Mouse (Mus musculus): Measurements from ENCODE around the gene Pip5k1a. TPM values are rescaled to one million over a fixed set of nuclear protein-coding genes. Genes with fewer than 3 reads are reported as not detected.
"Not testable (repeated sequence)": the region's sequence is repeated elsewhere in the genome, so short reads cannot be mapped to it uniquely, and the experiment has no call there.

Gene Pip5k1a
- total RNA-seq, 2 experiments from 2014 or later = 14.9 to 15.3 TPM

DNA sequence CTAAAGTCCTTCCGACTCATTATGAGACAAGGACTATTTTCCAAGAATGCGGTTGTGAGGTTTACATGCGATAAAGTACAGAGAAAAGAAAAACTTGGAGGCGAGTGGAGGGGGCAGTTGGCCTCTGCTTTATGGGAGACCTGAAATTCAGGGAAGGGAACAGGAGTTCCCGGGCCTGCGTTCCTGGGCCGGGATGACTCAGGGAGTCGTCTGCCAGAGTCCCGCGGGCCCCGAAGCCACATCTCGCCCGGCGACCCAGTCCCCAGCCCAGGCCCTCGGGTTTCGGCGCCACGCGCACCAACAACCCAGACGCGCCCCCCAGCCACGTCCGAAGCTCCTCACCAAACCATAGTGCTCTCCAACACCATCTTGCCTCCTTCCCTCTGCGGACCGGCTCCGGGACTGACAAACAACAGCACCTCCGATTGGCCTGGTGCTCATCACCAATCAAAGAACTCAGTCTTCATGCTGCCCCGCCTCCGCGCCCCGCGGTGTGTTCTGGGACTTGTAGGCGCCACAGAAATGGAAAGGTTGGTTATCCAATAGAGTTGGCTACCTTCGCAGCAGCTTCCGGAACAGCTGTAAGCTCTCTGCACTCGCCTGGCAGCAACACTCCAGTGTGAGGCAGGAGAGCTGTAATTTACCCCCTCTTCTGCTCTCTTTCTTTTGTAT, 64.4 kb downstream of the Pip5k1a start, which contains the start of gene Psmd4:
Psmd4 (minus strand) TSS at position 449 of the 672 bp plus-strand sequence.
- DNase-seq = peak; percentile 98 to 99

DNA sequence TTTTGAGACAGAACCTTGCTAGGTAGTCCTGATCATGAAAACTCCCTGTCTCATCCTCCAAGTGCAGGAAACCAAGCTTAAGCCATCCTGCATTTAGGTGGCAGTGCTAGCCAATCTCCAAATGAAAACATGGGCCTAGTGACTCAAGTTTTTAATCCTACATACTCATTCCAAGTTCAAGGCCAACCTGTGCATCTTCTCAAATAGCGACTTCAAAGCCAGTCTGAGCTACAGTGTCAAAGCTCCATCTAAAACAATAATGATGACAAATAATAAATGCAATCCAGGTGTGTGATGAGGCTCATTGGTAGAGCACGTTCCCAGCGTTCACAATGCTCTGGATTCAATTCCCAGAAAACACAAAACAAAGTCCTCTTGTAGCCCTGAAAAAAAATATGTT, 65.1 kb downstream of the Pip5k1a start:
- no peak for DNase-seq

DNA sequence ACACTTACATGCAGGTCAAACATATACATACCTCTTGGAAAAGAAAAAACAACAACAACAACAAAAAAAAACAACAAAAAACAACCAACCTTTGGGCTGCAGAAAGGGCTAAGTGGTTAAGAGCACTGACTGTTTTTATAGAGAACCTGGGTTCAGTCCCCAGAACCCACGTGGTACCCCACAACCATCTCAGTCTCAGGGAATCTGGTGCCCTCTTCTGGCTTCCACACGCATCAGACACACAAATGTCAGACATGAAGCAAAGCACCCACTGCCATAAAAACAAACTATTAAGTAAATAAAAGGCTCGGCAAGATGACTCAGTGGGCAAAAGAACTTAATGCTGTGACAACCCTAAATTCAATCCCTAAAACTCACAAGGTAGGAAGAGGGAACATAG, 76.8 kb downstream of the Pip5k1a start:
- no peak for DNase-seq

DNA sequence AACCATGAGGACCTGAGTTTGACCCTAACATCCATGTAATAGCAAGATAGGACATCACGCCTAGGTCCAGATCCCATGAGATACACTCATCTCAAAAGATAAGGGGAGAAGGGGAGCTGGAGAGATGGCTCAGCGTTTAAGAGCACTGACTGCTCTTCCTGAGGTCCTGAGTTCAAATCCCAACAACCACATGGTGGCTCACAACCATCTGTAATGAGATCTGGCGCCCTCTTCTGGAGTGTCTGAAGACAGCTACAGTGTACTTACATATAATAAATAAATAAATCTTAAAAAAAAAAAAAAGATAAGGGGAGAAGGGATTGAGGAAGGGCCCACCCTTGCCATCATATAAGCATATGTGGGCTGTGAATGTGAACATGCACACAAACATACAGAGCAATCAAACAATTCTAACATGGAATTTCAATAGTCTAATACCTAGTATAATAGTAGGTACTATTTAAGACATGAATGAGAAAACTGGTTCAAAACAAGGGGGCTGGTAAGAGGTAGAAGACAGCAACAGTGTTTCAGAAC, 77.4 kb downstream of the Pip5k1a start:
- not testable (repeated sequence) for DNase-seq

DNA sequence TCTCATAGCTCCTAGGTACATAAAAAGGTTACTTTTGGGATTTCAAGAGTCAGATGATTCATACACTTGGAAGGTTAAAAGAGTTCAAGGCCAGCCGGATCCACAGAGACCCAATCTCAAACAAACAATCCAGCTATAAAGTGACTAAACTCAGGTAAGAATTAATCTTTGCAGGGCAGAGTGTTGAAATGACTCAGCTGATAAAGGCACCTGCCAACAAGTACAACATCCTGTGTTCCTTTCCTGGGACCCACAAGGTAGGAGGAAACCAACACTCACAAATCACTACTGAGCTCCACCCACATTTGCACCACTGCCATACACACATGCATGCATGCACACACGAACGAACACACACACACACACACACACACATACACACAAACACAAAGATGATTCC, 78.1 kb downstream of the Pip5k1a start:
- DNase-seq = no peak

DNA sequence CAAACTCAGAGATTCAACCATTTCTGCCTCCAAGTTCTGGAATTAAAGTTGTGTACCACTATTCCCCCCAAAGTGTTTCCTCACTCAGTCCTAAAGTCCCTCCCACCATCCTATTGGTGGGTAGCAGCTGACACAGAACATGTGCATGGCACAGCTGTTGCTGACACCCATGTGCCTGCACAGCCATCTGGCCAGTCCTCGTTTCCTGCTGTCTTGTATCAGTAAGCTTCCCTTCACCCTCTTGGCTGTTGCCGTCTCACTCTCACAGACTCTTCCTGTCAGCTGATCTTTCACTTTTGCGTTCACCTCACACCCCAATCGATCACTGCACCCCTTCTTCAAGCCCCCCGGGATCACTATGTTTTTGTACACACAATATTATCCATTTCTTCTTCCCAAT, 79.0 kb downstream of the Pip5k1a start:
- DNase-seq = peak in 1 of 2 experiments; percentile 32

DNA sequence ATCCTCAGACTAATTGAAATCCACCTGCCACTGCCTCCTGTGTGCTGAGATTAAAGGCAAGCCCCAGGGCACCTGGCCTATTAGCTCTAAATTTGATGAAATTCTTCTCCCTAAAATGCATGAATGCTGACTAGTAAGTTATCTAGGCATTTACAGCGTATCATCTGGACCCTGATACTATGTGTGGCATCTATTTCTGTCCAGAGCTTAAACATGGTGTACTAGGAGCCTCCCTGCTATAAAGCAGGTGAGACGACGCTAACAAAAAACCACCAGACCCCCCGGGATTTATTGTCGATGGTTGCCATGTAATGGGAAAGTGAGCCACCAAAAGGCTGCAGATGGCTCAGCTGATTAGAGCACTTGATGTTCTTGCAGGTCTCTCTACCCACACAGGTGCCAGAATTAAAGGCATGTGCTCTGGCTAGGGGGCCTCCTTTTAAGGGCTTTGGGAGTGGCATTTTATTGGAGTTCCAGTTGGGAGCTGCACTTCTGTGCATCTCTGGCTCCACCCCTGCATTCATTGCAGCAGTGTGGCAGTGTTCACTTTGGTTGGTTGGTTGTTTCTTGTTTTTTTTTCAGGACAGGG, 79.6 kb downstream of the Pip5k1a start:
- DNase-seq = no peak

DNA sequence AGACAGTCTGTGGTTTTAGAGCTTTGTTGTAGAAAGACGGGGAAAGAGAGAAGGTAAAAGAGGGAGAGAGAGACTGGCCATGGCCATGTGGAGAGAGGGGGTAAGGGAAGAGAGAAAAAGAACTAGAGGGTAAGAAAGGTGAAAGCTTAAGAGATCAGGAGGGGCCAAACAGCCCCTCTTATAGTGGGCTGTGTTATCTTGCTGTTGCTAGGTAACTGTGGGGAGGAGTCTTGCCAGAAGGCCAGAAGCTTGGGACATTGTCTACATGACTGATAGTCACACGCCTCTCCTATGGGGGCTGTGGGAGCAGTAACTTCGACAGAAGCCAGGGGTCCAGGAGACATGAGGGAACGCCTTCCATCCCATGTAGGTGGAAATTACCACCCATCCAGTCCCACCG, 81.5 kb downstream of the Pip5k1a start:
- DNase-seq = no peak

DNA sequence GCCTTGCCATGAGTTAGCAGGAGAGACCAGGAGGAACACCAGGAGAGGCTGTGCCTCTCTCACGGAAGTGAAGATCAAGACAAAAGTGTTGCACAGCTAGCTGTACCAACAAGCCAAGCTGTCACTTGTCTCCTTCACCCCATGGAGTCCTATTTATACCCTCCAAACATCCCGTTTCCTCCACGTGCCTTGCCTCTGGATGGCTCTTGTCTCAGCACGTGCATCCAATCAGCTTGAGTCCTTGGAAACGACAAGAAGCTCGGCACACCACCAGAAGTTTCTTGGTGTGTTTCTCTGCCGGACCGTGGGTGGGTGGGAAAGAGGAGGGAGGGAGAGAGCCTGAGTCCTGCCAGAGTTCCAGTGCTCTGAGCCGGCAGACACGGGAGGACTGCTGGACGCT, 82.2 kb downstream of the Pip5k1a start:
- DNase-seq = peak; percentile 77 to 79

DNA sequence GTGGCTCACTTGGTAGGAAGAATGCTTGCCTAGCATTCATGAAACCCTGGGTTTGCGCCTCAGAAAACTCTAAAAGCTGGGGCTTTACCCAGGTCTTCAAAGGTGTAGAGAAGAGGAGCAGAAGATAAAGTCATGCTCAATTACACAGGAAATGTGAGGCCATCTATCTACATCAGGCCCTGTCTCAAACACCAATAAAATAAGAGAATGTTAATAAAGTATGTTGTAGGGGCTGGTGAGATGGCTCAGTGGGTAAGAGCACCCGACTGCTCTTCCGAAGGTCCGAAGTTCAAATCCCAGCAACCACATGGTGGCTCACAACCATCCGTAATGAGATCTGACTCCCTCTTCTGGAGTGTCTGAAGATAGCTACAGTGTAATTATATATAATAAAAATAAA, 85.8 kb downstream of the Pip5k1a start:
- DNase-seq = not testable (repeated sequence)

DNA sequence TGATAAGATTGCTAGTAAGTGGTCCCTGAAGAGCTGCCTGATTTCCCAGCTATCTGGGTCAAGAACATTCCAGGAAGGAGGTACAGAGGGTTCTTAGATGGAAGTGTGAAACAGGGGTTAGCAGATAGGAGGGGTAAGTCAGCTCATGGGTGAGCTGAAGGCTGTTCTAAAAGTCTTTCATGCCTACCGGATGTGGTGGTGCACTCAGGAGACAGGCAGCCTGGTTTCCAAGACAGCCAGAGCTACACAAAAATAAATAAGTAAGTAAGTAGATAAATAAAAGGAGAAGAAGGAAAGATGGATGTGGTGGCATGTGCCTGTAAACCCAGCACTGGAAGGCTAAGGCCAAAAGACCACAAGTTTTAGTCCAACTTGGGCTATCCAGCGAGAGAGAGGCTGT, 88.0 kb downstream of the Pip5k1a start:
- DNase-seq = no peak

DNA sequence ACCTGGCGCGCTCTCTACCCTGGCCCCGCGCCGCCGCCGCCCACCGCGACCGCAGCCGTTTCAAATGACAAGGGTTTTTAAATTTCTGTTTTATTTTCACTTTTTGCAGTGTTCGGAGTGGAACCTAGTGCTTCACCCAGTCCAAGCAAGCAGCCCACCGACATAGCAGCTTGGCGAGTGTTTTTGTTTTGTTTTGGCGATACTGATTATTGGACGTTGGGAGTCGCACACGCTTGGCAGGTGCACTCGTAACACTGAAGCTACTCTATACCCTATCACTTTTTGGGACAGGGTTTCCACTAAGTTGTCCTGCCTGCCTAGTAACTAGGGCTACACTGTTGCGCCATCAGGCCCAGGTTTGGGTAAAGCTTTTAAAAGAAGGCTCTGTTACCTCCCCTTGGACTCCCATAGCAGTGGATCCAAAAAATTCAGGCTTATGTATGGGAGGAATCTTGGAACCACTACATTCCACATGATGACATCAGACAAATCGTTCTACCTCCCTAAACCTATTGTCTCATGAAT, 90.1 kb downstream of the Pip5k1a start:
- DNase-seq = no peak

DNA sequence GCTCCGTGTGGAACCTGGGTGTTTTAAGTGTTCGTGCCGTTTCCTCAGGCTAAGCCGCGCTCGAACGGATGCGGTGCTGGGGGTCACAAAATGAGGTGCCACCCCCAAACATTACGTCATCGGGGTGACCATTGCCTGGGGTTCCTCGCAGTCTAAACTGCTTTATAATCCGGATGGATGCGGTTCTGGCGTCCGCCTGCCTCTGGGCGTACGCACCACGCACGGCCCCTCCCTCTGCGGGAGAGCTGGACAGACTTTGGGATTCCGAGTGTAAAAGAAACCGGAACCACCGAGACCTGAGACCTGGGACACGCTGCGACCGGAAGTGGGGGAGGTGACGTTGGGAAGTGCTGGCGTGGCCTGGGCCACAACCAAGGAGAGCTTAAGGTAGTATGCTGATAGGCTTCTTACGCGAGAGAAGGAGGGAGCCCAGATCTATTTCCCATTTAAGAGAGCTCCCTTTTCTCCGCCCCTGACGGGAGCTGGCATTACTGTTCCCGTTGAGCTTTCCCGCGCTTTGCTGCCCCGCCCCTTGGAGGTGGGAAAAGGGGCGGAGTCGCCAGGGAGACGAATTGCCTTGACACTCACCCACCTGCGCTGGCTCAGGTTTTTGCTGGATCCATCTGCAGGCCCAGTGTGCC, 90.7 kb downstream of the Pip5k1a start:
- DNase-seq = peak; percentile 95 to 97

DNA sequence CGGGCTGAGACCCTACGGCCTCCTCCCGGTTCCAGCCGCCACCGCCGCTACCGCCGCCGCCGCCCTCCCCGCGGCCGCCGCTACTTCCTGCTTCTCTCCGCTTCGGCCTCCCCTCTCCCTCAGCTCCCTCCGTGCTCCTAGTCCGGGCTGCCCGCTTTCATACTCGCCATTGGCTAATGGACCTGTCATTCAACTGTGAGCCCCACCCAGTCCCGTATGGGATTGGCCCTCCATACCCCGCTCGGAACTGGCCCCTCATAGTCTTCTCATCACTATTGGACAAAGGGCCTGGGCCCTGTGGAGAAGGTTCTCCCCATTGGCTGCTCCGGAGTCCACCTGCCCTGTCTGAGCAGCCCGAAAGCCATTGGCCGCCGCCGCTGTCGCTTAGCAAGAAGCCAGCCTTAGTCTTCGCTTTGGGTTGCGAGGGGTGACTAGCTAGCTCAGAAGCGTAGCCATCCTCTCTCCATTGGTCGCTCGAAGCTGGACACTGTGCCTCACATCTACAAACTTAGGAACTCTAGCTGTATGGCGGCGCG, 91.3 kb downstream of the Pip5k1a start, which contains the start of gene Zfp687:
Zfp687 (minus strand) TSS at position 112 of the 536 bp plus-strand sequence.
- DNase-seq = peak; percentile 100

DNA sequence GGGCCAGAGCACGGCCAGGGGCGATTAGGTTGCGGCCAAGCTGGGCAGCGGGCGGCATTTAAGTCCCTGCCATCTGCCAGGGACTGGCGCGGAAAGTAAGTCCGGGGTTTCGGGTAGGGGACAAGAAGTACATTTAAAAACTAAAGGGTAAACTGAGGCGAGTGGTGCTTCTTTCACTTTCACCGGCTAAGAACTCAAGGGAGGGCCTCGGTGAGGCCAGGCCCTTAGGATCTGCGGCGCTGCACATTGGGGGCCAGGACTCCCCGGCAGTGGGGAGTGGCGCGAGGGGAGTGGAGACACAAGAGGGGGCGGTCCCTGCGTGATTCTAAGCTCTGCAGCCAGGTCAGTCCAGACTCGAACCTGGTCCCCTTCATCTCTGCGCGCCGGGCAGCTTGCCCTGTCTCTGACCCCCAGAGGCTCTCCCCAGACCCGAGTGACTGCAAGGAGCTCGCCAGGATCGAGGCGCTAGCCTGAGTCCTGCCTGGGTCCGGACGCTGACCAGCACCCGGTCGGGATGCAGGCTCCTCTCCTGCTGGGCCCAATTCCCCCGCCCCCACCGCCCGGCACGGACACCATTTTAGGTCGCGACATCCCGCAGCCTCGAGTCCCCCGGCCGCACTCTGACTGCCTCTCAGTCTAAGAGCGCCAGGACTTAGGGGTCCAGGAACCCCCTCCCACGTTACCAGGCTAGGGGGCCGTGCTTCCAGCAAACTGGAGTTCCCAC, 92.1 kb downstream of the Pip5k1a start:
- peak in 1 of 2 experiments; percentile 58 for DNase-seq

DNA sequence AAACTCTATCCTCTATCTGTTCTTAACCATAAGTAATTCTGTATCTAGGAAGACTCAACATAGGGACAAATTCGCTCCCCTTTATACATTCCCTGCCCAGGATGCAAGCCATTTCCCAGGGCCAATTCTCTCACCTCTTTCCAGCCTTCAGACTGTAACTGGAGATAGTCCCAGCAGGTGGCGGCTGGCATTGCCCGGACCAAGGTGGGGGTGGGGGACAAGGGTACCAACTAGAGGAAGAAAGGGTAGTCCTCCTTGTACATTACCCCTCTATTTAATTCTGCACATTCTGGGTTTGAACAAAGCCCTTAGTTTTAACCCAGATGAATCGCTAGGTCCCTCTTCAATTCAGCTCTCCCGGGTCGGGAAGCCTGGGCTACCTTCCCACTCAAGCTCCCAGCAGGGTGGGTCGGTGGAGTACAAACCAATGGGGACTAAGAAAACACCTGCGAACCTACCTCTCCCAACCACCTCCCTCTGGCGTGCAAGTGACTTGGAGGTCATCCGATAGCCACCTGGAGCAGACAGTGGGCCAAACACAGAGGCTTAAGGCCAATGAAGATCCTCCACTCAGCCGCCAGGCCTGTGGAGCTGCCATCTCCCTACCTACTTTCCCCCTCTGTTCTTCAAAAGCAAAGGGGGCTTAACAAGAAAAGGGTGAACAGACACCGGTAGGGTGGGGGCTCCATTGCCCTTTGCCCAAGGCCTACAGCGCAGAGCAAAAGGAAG, 92.9 kb downstream of the Pip5k1a start:
- peak; percentile 22 to 27 for DNase-seq

DNA sequence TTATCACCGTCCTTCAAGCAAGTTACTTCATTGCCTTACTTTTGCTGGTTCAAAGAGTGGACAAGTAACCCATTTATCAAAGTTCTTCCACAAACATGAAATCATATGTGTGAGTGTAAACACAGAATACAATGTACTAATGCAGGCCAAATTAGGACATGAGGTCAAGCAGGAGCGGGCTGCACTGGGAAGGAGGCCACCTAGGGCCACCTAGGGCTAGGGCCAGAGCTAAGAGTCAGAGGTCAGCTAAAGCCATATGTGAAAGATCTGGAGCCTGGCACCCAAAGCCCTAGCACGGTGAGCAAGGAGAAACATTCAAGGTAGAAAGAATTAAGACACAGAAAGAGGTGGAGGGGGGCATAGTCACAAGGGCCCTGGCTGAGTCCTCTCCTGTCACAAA, 93.7 kb downstream of the Pip5k1a start:
- DNase-seq = no peak

DNA sequence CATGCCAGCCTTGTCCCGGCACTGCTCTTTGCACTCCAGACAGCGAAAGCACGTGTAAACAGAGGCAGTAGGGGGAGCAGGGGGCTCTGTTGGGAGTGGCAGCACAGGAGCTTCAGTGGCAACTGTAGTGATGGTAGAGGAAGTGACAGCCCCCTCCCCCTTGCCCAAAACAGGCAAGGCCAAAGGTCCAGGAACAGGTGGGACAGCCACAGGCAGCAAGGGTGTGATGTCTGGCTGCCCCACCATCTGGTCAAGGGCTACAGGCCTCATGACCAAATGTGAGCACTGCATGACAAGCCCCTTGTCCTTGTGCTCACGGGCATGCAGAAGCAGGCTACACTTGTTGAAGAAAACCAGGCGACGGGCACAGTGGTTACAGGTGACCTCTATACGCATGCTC, 96.3 kb downstream of the Pip5k1a start:
- no peak for DNase-seq

Data from heart, adult 18-20 months (tissue).